Mouse (Mus musculus): Measurements from ENCODE around the gene Defb20. TPM values are rescaled to one million over a fixed set of nuclear protein-coding genes. Genes with fewer than 3 reads are reported as not detected.

Gene Defb20
- polyA plus RNA-seq, 1 experiment from 2014 or later, result not detected

GRCm38 (mm10) chr2:152480881-152481280, 4.0 kb downstream of the Defb20 start:
- H3K27me3 ChIP-seq (replicated peaks; ENCODE audit: control insufficient read depth, insufficient read depth, low read length), result no peaks in the 10 kb centered on the region
- no peak overlapping the region for H3K9ac ChIP-seq (ENCODE audit: low read depth, low read length)
- no peaks in the 10 kb centered on the region for H3K36me3 ChIP-seq (ENCODE audit: control insufficient read depth, insufficient read depth, low read length)
- no peak overlapping the region for H3K4me2 ChIP-seq (ENCODE audit: low read depth, low read length)
- H3K4me1 ChIP-seq (ENCODE audit: control insufficient read depth, insufficient read depth, low read length), result no peaks in the 10 kb centered on the region
- WGBS, result 88% methylated on average over 3 of the region's 3 CpGs
- no peak overlapping the region for H3K27ac ChIP-seq (replicated peaks; ENCODE audit: low read depth, low read length)
- ATAC-seq (ENCODE audit: low read depth) (no peak), DNase-seq (ENCODE audit: low spot score) (no peak)
- no peaks in the 10 kb centered on the region for H3K9me3 ChIP-seq (ENCODE audit: control insufficient read depth, low read length)
- no peak overlapping the region for H3K4me3 ChIP-seq (ENCODE audit: low read depth, low read length)

GRCm38 (mm10) chr2:152481726-152482125, 4.9 kb downstream of the Defb20 start:
- WGBS, result 80% methylated on average over 7 of the region's 7 CpGs

GRCm38 (mm10) chr2:152487024-152487423, 10.2 kb downstream of the Defb20 start:
- Histone ChIP-seq H3K9me3 (ENCODE audit: control insufficient read depth, low read length) (no peaks in the 10 kb centered on the region), H3K9ac (ENCODE audit: low read depth, low read length) (no peak overlapping the region), H3K36me3 (ENCODE audit: control insufficient read depth, insufficient read depth, low read length) (no peaks in the 10 kb centered on the region), H3K4me2 (ENCODE audit: low read depth, low read length) (no peak overlapping the region), H3K4me3 (ENCODE audit: low read depth, low read length) (no peak overlapping the region), H3K4me1 (ENCODE audit: control insufficient read depth, insufficient read depth, low read length) (no peaks in the 10 kb centered on the region), H3K27ac (replicated peaks; ENCODE audit: low read depth, low read length) (no peak overlapping the region), H3K27me3 (replicated peaks; ENCODE audit: control insufficient read depth, insufficient read depth, low read length) (no peaks in the 10 kb centered on the region)
- WGBS, result 80% methylated on average over 2 of the region's 2 CpGs
- no peak for ATAC-seq (ENCODE audit: low read depth)
- no peak for DNase-seq (ENCODE audit: low spot score)

More at GRCm38 (mm10) chr2:152481726-152482125, 4.9 kb downstream of the Defb20 start:
- DNase-seq (ENCODE audit: low spot score) (no peak), ATAC-seq (ENCODE audit: low read depth) (no peak)
- no peaks in the 10 kb centered on the region for H3K36me3 ChIP-seq (ENCODE audit: control insufficient read depth, insufficient read depth, low read length)
- no peak overlapping the region for H3K4me2 ChIP-seq (ENCODE audit: low read depth, low read length)
- H3K4me3 ChIP-seq (ENCODE audit: low read depth, low read length), result no peak overlapping the region
- H3K27me3 ChIP-seq (replicated peaks; ENCODE audit: control insufficient read depth, insufficient read depth, low read length), result no peaks in the 10 kb centered on the region
- H3K27ac ChIP-seq (replicated peaks; ENCODE audit: low read depth, low read length), result no peak overlapping the region
- H3K4me1 ChIP-seq (ENCODE audit: control insufficient read depth, insufficient read depth, low read length), result no peaks in the 10 kb centered on the region
- H3K9me3 ChIP-seq (ENCODE audit: control insufficient read depth, low read length), result no peaks in the 10 kb centered on the region
- no peak overlapping the region for H3K9ac ChIP-seq (ENCODE audit: low read depth, low read length)

GRCm38 (mm10) chr2:152490038-152490437, 13.2 kb downstream of the Defb20 start, which contains the start of gene Defb22:
TSS of gene Defb22 (minus strand) at chr2:152490138.
- no peak within 1 kb of the TSS for H3K4me2 ChIP-seq (ENCODE audit: low read depth, low read length)
- no peak for ATAC-seq (ENCODE audit: low read depth)
- no peaks in the 10 kb centered on the region for H3K27me3 ChIP-seq (replicated peaks; ENCODE audit: control insufficient read depth, insufficient read depth, low read length)
- H3K9me3 ChIP-seq (ENCODE audit: control insufficient read depth, low read length), result no peaks in the 10 kb centered on the region
- H3K4me1 ChIP-seq (ENCODE audit: control insufficient read depth, insufficient read depth, low read length), result no peaks in the 10 kb centered on the region
- H3K27ac ChIP-seq (replicated peaks; ENCODE audit: low read depth, low read length), result no peak within 1 kb of the TSS
- no peak within 1 kb of the TSS for H3K9ac ChIP-seq (ENCODE audit: low read depth, low read length)
- H3K36me3 ChIP-seq (ENCODE audit: control insufficient read depth, insufficient read depth, low read length), result no peaks in the 10 kb centered on the region
- no peak for DNase-seq (ENCODE audit: low spot score)
- no peak within 1 kb of the TSS for H3K4me3 ChIP-seq (ENCODE audit: low read depth, low read length)

GRCm38 (mm10) chr2:152493151-152493550, 16.3 kb downstream of the Defb20 start:
- no peak overlapping the region for H3K9ac ChIP-seq (ENCODE audit: low read depth, low read length)
- H3K27ac ChIP-seq (replicated peaks; ENCODE audit: low read depth, low read length), result no peak overlapping the region
- H3K4me1 ChIP-seq (ENCODE audit: control insufficient read depth, insufficient read depth, low read length), result no peaks in the 10 kb centered on the region
- no peaks in the 10 kb centered on the region for H3K27me3 ChIP-seq (replicated peaks; ENCODE audit: control insufficient read depth, insufficient read depth, low read length)
- H3K4me2 ChIP-seq (ENCODE audit: low read depth, low read length), result no peak overlapping the region
- H3K4me3 ChIP-seq (ENCODE audit: low read depth, low read length), result no peak overlapping the region
- H3K36me3 ChIP-seq (ENCODE audit: control insufficient read depth, insufficient read depth, low read length), result no peaks in the 10 kb centered on the region
- no peak for DNase-seq (ENCODE audit: low spot score)
- WGBS, result 80% methylated on average over 6 of the region's 6 CpGs
- no peaks in the 10 kb centered on the region for H3K9me3 ChIP-seq (ENCODE audit: control insufficient read depth, low read length)
- ATAC-seq (ENCODE audit: low read depth), result no peak

- DNase-seq (ENCODE audit: low spot score) (no peak), ATAC-seq (ENCODE audit: low read depth) (no peak)
- Histone ChIP-seq H3K4me1 (ENCODE audit: control insufficient read depth, insufficient read depth, low read length) (no peaks in the 10 kb centered on the region), H3K4me3 (ENCODE audit: low read depth, low read length) (no peak overlapping the region), H3K9me3 (ENCODE audit: control insufficient read depth, low read length) (no peaks in the 10 kb centered on the region), H3K36me3 (ENCODE audit: control insufficient read depth, insufficient read depth, low read length) (no peaks in the 10 kb centered on the region), H3K27me3 (replicated peaks; ENCODE audit: control insufficient read depth, insufficient read depth, low read length) (no peaks in the 10 kb centered on the region), H3K27ac (replicated peaks; ENCODE audit: low read depth, low read length) (no peak overlapping the region), H3K9ac (ENCODE audit: low read depth, low read length) (no peak overlapping the region), H3K4me2 (ENCODE audit: low read depth, low read length) (no peak overlapping the region)
- WGBS, result 69% methylated on average over 6 of the region's 6 CpGs
These were observed 21.2 kb downstream of the Defb20 start for GRCm38 (mm10) chr2:152498020-152498419.

GRCm38 (mm10) chr2:152500204-152500862, 23.5 kb downstream of the Defb20 start:
- Histone ChIP-seq H3K4me2 (ENCODE audit: low read depth, low read length) (no peak overlapping the region), H3K27ac (replicated peaks; ENCODE audit: low read depth, low read length) (no peak overlapping the region), H3K9me3 (ENCODE audit: control insufficient read depth, low read length) (no peaks in the 10 kb centered on the region), H3K27me3 (replicated peaks; ENCODE audit: control insufficient read depth, insufficient read depth, low read length) (no peaks in the 10 kb centered on the region), H3K36me3 (ENCODE audit: control insufficient read depth, insufficient read depth, low read length) (no peaks in the 10 kb centered on the region), H3K4me1 (ENCODE audit: control insufficient read depth, insufficient read depth, low read length) (no peaks in the 10 kb centered on the region), H3K9ac (ENCODE audit: low read depth, low read length) (no peak overlapping the region), H3K4me3 (ENCODE audit: low read depth, low read length) (no peak overlapping the region)
- ATAC-seq (ENCODE audit: low read depth) (no peak), DNase-seq (ENCODE audit: low spot score) (peak; percentile 7)
- WGBS, result 55% methylated on average over 7 of the region's 7 CpGs

- H3K4me3 ChIP-seq (ENCODE audit: low read depth, low read length), result no peak overlapping the region
- H3K36me3 ChIP-seq (ENCODE audit: control insufficient read depth, insufficient read depth, low read length), result no peaks in the 10 kb centered on the region
- no peak overlapping the region for H3K9ac ChIP-seq (ENCODE audit: low read depth, low read length)
- no peak for ATAC-seq (ENCODE audit: low read depth)
- H3K27ac ChIP-seq (replicated peaks; ENCODE audit: low read depth, low read length), result no peak overlapping the region
- no peak overlapping the region for H3K4me2 ChIP-seq (ENCODE audit: low read depth, low read length)
- no peaks in the 10 kb centered on the region for H3K4me1 ChIP-seq (ENCODE audit: control insufficient read depth, insufficient read depth, low read length)
- no peaks in the 10 kb centered on the region for H3K27me3 ChIP-seq (replicated peaks; ENCODE audit: control insufficient read depth, insufficient read depth, low read length)
- H3K9me3 ChIP-seq (ENCODE audit: control insufficient read depth, low read length), result no peaks in the 10 kb centered on the region
- 72% methylated on average over 6 of the region's 6 CpGs for WGBS
- DNase-seq (ENCODE audit: low spot score), result no peak
These were observed 24.0 kb downstream of the Defb20 start for GRCm38 (mm10) chr2:152500863-152501229.

GRCm38 (mm10) chr2:152503950-152504349, 27.1 kb downstream of the Defb20 start:
- H3K4me3 ChIP-seq (ENCODE audit: low read depth, low read length), result no peak overlapping the region
- no peaks in the 10 kb centered on the region for H3K9me3 ChIP-seq (ENCODE audit: control insufficient read depth, low read length)
- no peak overlapping the region for H3K4me2 ChIP-seq (ENCODE audit: low read depth, low read length)
- no peak for ATAC-seq (ENCODE audit: low read depth)
- no peak overlapping the region for H3K9ac ChIP-seq (ENCODE audit: low read depth, low read length)
- 90% methylated on average over 2 of the region's 2 CpGs for WGBS
- no peaks in the 10 kb centered on the region for H3K4me1 ChIP-seq (ENCODE audit: control insufficient read depth, insufficient read depth, low read length)
- no peaks in the 10 kb centered on the region for H3K27me3 ChIP-seq (replicated peaks; ENCODE audit: control insufficient read depth, insufficient read depth, low read length)
- H3K27ac ChIP-seq (replicated peaks; ENCODE audit: low read depth, low read length), result no peak overlapping the region
- DNase-seq (ENCODE audit: low spot score), result no peak
- H3K36me3 ChIP-seq (ENCODE audit: control insufficient read depth, insufficient read depth, low read length), result no peaks in the 10 kb centered on the region

Data from embryonic facial prominence, embryonic 14.5 days (tissue).